Mouse (Mus musculus) ES-Bruce4 (cell line): Measurements from ENCODE around the gene Bcam. TPM values are rescaled to one million over a fixed set of nuclear protein-coding genes. Genes with fewer than 3 reads are reported as not detected.

Experiments
- H3K27ac ChIP-seq: 2 replicates; pipeline ENCODE4 v1.5.1; 2012; ENCODE audit warnings: low read length, inconsistent platforms; ENCODE audit not compliant: insufficient read depth
- H3K27me3 ChIP-seq: 2 replicates; pipeline ENCODE4 v1.6.1; 2012; ENCODE audit warnings: mild to moderate bottlenecking, low read length, inconsistent platforms; ENCODE audit not compliant: control insufficient read depth, poor library complexity, insufficient read depth, severe bottlenecking
- H3K36me3 ChIP-seq: 2 replicates; pipeline ENCODE4 v1.6.1; 2012; ENCODE audit warnings: inconsistent platforms, mild to moderate bottlenecking, low read length, moderate library complexity; ENCODE audit not compliant: control insufficient read depth, poor library complexity, insufficient read depth, severe bottlenecking
- H3K4me1 ChIP-seq: one replicate; pipeline ENCODE4 v1.8.1; 2011; ENCODE audit warnings: low read length; ENCODE audit not compliant: control insufficient read depth, insufficient read depth
- H3K4me3 ChIP-seq: 2 replicates; pipeline ENCODE4 v1.5.1; 2011; ENCODE audit warnings: low read depth, mild to moderate bottlenecking, low read length
- H3K9ac ChIP-seq: 2 replicates; pipeline ENCODE4 v1.6.1; 2012; ENCODE audit warnings: low read depth, mild to moderate bottlenecking, inconsistent platforms; ENCODE audit not compliant: poor library complexity, severe bottlenecking
- H3K9me3 ChIP-seq: replicated peaks from 2 replicates; pipeline ENCODE4 v1.6.1; 2012; ENCODE audit warnings: mild to moderate bottlenecking, low read length, inconsistent platforms; ENCODE audit not compliant: control insufficient read depth, poor library complexity, insufficient read depth, severe bottlenecking
- CTCF ChIP-seq: IDR thresholded peaks from one replicate; pipeline ENCODE4 v1.8.1; 2011; ENCODE audit warnings: low read depth, low read length
- EP300 ChIP-seq: IDR thresholded peaks from 2 replicates; pipeline ENCODE4 v1.6.1; 2011; ENCODE audit warnings: low read depth, low read length; ENCODE audit not compliant: insufficient read depth
- POLR2A ChIP-seq: IDR thresholded peaks from one replicate; pipeline ENCODE4 v1.8.1; 2011; ENCODE audit warnings: low read length; ENCODE audit not compliant: insufficient read depth
- polyA plus RNA-seq: library from polyadenylated mRNA; stranded (reverse); fragments of >200 nt; gene quantifications from 2 replicates; pipeline ENCODE4 v1.2.4, GENCODE M21; 2011; ENCODE audit warnings: low read depth; ENCODE audit not compliant: missing spikeins, insufficient read depth, insufficient read length

Bcam gene
- polyA plus RNA-seq: 138 and 154 TPM in 2 replicates

GRCm38 (mm10) chr7:19770984-19771391 is at the start of gene Bcam:
Gene Bcam (minus strand): TSS chr7:19771016.
- Histone ChIP-seq H3K36me3 (peaks cover 10% of the 10 kb centered on the region), H3K4me3 (peak within 1 kb of the TSS; percentile 69), H3K4me1 (peaks cover 4% of the 10 kb centered on the region), H3K27ac (peak within 1 kb of the TSS; percentile 86), H3K9me3 (peaks cover 6% of the 10 kb centered on the region), H3K27me3 (no peaks in the 10 kb centered on the region), H3K9ac (peak within 1 kb of the TSS; percentile 77)
- TF ChIP-seq CTCF (no peak), EP300 (peak; percentile 95)

GRCm38 (mm10) chr7:19818875-19819274 is 48.1 kb upstream of the Bcam start:
- no peaks in the 10 kb centered on the region for H3K27me3 ChIP-seq
- no peak for TF ChIP-seq CTCF
- no peak for TF ChIP-seq EP300
- no peak for TF ChIP-seq POLR2A

GRCm38 (mm10) chr7:19818440-19818839 is 47.6 kb upstream of the Bcam start:
- Histone ChIP-seq H3K27me3 (no peaks in the 10 kb centered on the region), H3K4me1 (peaks cover 7% of the 10 kb centered on the region)

More at GRCm38 (mm10) chr7:19818875-19819274, 48.1 kb upstream of the Bcam start:
- Histone ChIP-seq H3K9me3 (peaks cover 8% of the 10 kb centered on the region; the same call in 1 of the 2 replicates), H3K27ac (peak overlapping the region; percentile 89), H3K36me3 (peaks cover 5% of the 10 kb centered on the region; the same call in 1 of the 2 replicates), H3K9ac (no peak overlapping the region), H3K4me3 (no peak overlapping the region), H3K4me1 (peaks cover 7% of the 10 kb centered on the region)

GRCm38 (mm10) chr7:19817382-19818105 is 46.7 kb upstream of the Bcam start:
- no peak for TF ChIP-seq CTCF
- TF ChIP-seq POLR2A: no peak
- peak; percentile 98 for TF ChIP-seq EP300
- Histone ChIP-seq H3K27me3 (no peaks in the 10 kb centered on the region), H3K4me1 (peaks cover 7% of the 10 kb centered on the region)

More at GRCm38 (mm10) chr7:19818440-19818839, 47.6 kb upstream of the Bcam start:
- Histone ChIP-seq H3K27ac (peak overlapping the region; percentile 89), H3K36me3 (peaks cover 5% of the 10 kb centered on the region; the same call in 1 of the 2 replicates), H3K4me3 (no peak overlapping the region), H3K9me3 (peaks cover 8% of the 10 kb centered on the region; the same call in 1 of the 2 replicates), H3K9ac (no peak overlapping the region)
- TF ChIP-seq POLR2A (no peak), CTCF (no peak), EP300 (no peak)

GRCm38 (mm10) chr7:19816224-19816771 is 45.5 kb upstream of the Bcam start:
- Histone ChIP-seq H3K27me3 (no peaks in the 10 kb centered on the region), H3K36me3 (peaks cover 5% of the 10 kb centered on the region; the same call in 1 of the 2 replicates), H3K9me3 (peaks cover 8% of the 10 kb centered on the region; the same call in 1 of the 2 replicates), H3K4me1 (peaks cover 7% of the 10 kb centered on the region), H3K9ac (peak overlapping the region; percentile 85), H3K4me3 (peak overlapping the region; percentile 74), H3K27ac (peak overlapping the region; percentile 99)
- peak; percentile 94 for TF ChIP-seq EP300
- peak; percentile 56 for TF ChIP-seq POLR2A
- no peak for TF ChIP-seq CTCF

More at GRCm38 (mm10) chr7:19817382-19818105, 46.7 kb upstream of the Bcam start:
- H3K36me3 ChIP-seq: peaks cover 5% of the 10 kb centered on the region; the same call in 1 of the 2 replicates
- H3K9me3 ChIP-seq: peaks cover 8% of the 10 kb centered on the region; the same call in 1 of the 2 replicates
- H3K9ac ChIP-seq: peak overlapping the region; percentile 85
- H3K27ac ChIP-seq: peak overlapping the region; percentile 89
- H3K4me3 ChIP-seq: peak overlapping the region; percentile 74
